Mouse (Mus musculus) gastrocnemius, adult 8-10 months (tissue): ENCODE results near the gene Katnal1. TPM values are rescaled to one million over a fixed set of nuclear protein-coding genes. Genes with fewer than 3 reads are reported as not detected.
A peak's percentile ranks its signal among the peaks of the same experiment; 100 is the strongest.

Experiments used
- DNase-seq, 2 experiments: peaks; one replicate each; pipeline ENCODE4 v3.0.0; 2022; ENCODE audit warnings: low spot score in 2 of 2
- total RNA-seq, 4 experiments: library from RNA; stranded (reverse); gene quantifications; 2 replicates each; pipeline ENCODE4 v1.2.4; 2022

Katnal1 gene
- total RNA-seq, 4 experiments from 2014 or later: 4.3 to 5.3 (median 4.5) TPM

GRCm38 (mm10) chr5:148954314-148955060 is 25.4 kb upstream of the Katnal1 start:
- no peak for DNase-seq

- DNase-seq: peak; percentile 60 to 84
Observed at GRCm38 (mm10) chr5:148953098-148953497, 24.0 kb upstream of the Katnal1 start.

GRCm38 (mm10) chr5:148952419-148952818 is 23.3 kb upstream of the Katnal1 start:
- peak in 1 of 2 experiments; percentile 38 for DNase-seq

GRCm38 (mm10) chr5:148951360-148951759 is 22.2 kb upstream of the Katnal1 start:
- no peak for DNase-seq

- no peak for DNase-seq
Observed at GRCm38 (mm10) chr5:148950064-148950463, 20.9 kb upstream of the Katnal1 start.

- DNase-seq: no peak
Observed at GRCm38 (mm10) chr5:148948577-148948976, 19.5 kb upstream of the Katnal1 start.

- DNase-seq: no peak
Observed at GRCm38 (mm10) chr5:148947412-148947811, 18.3 kb upstream of the Katnal1 start.

- DNase-seq: no peak
Observed at GRCm38 (mm10) chr5:148946787-148947186, 17.7 kb upstream of the Katnal1 start.

GRCm38 (mm10) chr5:148945735-148946134 is 16.6 kb upstream of the Katnal1 start:
- DNase-seq: no peak

- no peak for DNase-seq
Observed at GRCm38 (mm10) chr5:148944024-148944423, 14.9 kb upstream of the Katnal1 start.

GRCm38 (mm10) chr5:148943444-148943843 is 14.3 kb upstream of the Katnal1 start:
- no peak for DNase-seq

- DNase-seq: no peak
Observed at GRCm38 (mm10) chr5:148942957-148943356, 13.8 kb upstream of the Katnal1 start.

- no peak for DNase-seq
Observed at GRCm38 (mm10) chr5:148942305-148942704, 13.2 kb upstream of the Katnal1 start.

GRCm38 (mm10) chr5:148941867-148942266 is 12.7 kb upstream of the Katnal1 start:
- DNase-seq: no peak

- no peak for DNase-seq
Observed at GRCm38 (mm10) chr5:148939948-148940382, 10.8 kb upstream of the Katnal1 start.

GRCm38 (mm10) chr5:148936516-148936951 is 7.4 kb upstream of the Katnal1 start:
- no peak for DNase-seq

GRCm38 (mm10) chr5:148935871-148936270 is 6.8 kb upstream of the Katnal1 start:
- DNase-seq: no peak

GRCm38 (mm10) chr5:148935071-148935821 is 6.1 kb upstream of the Katnal1 start:
- no peak for DNase-seq

- no peak for DNase-seq
Observed at GRCm38 (mm10) chr5:148934457-148934856, 5.3 kb upstream of the Katnal1 start.

- no peak for DNase-seq
Observed at GRCm38 (mm10) chr5:148933767-148934166, 4.6 kb upstream of the Katnal1 start.

- DNase-seq: no peak
Observed at GRCm38 (mm10) chr5:148931301-148931700, 2.2 kb upstream of the Katnal1 start.

- DNase-seq: peak; percentile 87 to 89
Observed at GRCm38 (mm10) chr5:148928382-148929115, 571 bp downstream of the Katnal1 start.
